Mouse (Mus musculus): Measurements from ENCODE around the gene Dtl. TPM values are rescaled to one million over a fixed set of nuclear protein-coding genes. Genes with fewer than 3 reads are reported as not detected.

Dtl gene
- polyA plus RNA-seq, 1 experiment from 2014 or later = 87.8 TPM

Other genes with a start within 250 kb of the Dtl start
- 32.3 and 34.9 TPM in 2 replicates for gene Tmem206, start 249.6 kb downstream of the Dtl start, polyA plus RNA-seq (2016; fragmentation: Nextera tagmentation; extraction: Ambion mirVana)
- gene Ppp2r5a, start 172.3 kb downstream of the Dtl start, polyA plus RNA-seq (2016; fragmentation: Nextera tagmentation; extraction: Ambion mirVana) = 8.5 and 11.8 TPM in 2 replicates
- 78.0 and 78.7 TPM in 2 replicates for gene Ints7, start 92 bp upstream of the Dtl start, polyA plus RNA-seq (2016; fragmentation: Nextera tagmentation; extraction: Ambion mirVana)
- 18.1 and 19.0 TPM in 2 replicates for gene Lpgat1, start 142.3 kb upstream of the Dtl start, polyA plus RNA-seq (2016; fragmentation: Nextera tagmentation; extraction: Ambion mirVana)
- 63.3 and 66.6 TPM in 2 replicates for gene Nek2, start 245.9 kb upstream of the Dtl start, polyA plus RNA-seq (2016; fragmentation: Nextera tagmentation; extraction: Ambion mirVana)